Mouse (Mus musculus): ENCODE measurements around the gene Mfsd4a. TPM values are rescaled to one million over a fixed set of nuclear protein-coding genes. Genes with fewer than 3 reads are reported as not detected.
A peak's percentile ranks its signal among the peaks of the same experiment; 100 is the strongest.

Mfsd4a gene
- polyA plus RNA-seq, 1 experiment, result 64.1 TPM

GRCm38 (mm10) chr1:132055054-132055664 lies 12.7 kb downstream of the Mfsd4a start:
- Histone ChIP-seq H3K4me1 (ENCODE audit: control insufficient read depth, insufficient read depth, low read length) (no peaks in the 10 kb centered on the region), H3K36me3 (ENCODE audit: control insufficient read depth, insufficient read depth, low read length) (no peaks in the 10 kb centered on the region), H3K27me3 (replicated peaks; ENCODE audit: control insufficient read depth, insufficient read depth, low read length) (no peaks in the 10 kb centered on the region), H3K27ac (ENCODE audit: insufficient read depth, low read depth, low read length) (no peak overlapping the region), H3K4me3 (ENCODE audit: insufficient read depth, low read depth, low read length) (no peak overlapping the region)
- no peak for DNase-seq
- WGBS, result 78% methylated on average over 7 of the region's 7 CpGs
- TF ChIP-seq CTCF (conservative IDR thresholded peaks at IDR 0.05; ENCODE audit: insufficient read depth, insufficient read length, low read depth, low read length) (no peak), POLR2A (IDR thresholded peaks at IDR 0.05; ENCODE audit: low read depth, low read length) (no peak)

- DNase-seq, result no peak
- no peak for TF ChIP-seq POLR2A (IDR thresholded peaks at IDR 0.05; ENCODE audit: low read depth, low read length)
- TF ChIP-seq CTCF (conservative IDR thresholded peaks at IDR 0.05; ENCODE audit: insufficient read depth, insufficient read length, low read depth, low read length), result no peak
- Histone ChIP-seq H3K4me1 (ENCODE audit: control insufficient read depth, insufficient read depth, low read length) (no peaks in the 10 kb centered on the region), H3K27ac (ENCODE audit: insufficient read depth, low read depth, low read length) (no peak overlapping the region), H3K36me3 (ENCODE audit: control insufficient read depth, insufficient read depth, low read length) (no peaks in the 10 kb centered on the region), H3K4me3 (ENCODE audit: insufficient read depth, low read depth, low read length) (no peak overlapping the region), H3K27me3 (replicated peaks; ENCODE audit: control insufficient read depth, insufficient read depth, low read length) (no peaks in the 10 kb centered on the region)
- 84% methylated on average over 3 of the region's 3 CpGs for WGBS
Observed at GRCm38 (mm10) chr1:132054387-132054786, 13.5 kb downstream of the Mfsd4a start.

DNA sequence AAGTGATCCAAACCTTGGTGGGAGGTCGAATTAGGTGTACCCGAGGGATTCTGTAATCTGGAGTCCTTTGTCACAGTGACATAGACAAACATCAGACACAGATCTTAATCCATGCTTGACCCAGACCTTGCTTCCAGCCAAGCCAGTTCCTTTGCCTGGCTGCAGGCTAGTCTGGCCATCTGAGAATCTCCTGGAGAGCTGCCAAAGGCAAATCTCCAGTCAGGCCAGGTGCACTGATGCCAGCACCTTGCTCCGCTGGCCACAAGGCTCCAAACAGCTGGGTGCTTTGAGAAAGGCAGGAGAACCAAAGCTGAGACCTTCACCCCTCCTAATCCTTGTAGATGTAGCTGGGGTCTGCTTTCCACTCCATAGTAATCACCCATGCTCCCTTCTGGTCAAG lies 16.1 kb downstream of the Mfsd4a start:
- Histone ChIP-seq H3K4me1 (ENCODE audit: control insufficient read depth, insufficient read depth, low read length) (no peaks in the 10 kb centered on the region), H3K27ac (ENCODE audit: insufficient read depth, low read depth, low read length) (no peak overlapping the region), H3K36me3 (ENCODE audit: control insufficient read depth, insufficient read depth, low read length) (no peaks in the 10 kb centered on the region), H3K4me3 (ENCODE audit: insufficient read depth, low read depth, low read length) (no peak overlapping the region), H3K27me3 (replicated peaks; ENCODE audit: control insufficient read depth, insufficient read depth, low read length) (no peaks in the 10 kb centered on the region)
- TF ChIP-seq POLR2A (IDR thresholded peaks at IDR 0.05; ENCODE audit: low read depth, low read length) (no peak), CTCF (conservative IDR thresholded peaks at IDR 0.05; ENCODE audit: insufficient read depth, insufficient read length, low read depth, low read length) (no peak)
- peak; percentile 51 for DNase-seq
- WGBS, result 58% methylated on average over 3 of the region's 3 CpGs

GRCm38 (mm10) chr1:132046143-132046735 lies 21.6 kb downstream of the Mfsd4a start:
- TF ChIP-seq POLR2A (IDR thresholded peaks at IDR 0.05; ENCODE audit: low read depth, low read length) (no peak), CTCF (conservative IDR thresholded peaks at IDR 0.05; ENCODE audit: insufficient read depth, insufficient read length, low read depth, low read length) (peak; percentile 91)
- Histone ChIP-seq H3K27me3 (replicated peaks; ENCODE audit: control insufficient read depth, insufficient read depth, low read length) (no peaks in the 10 kb centered on the region), H3K4me1 (ENCODE audit: control insufficient read depth, insufficient read depth, low read length) (no peaks in the 10 kb centered on the region), H3K27ac (ENCODE audit: insufficient read depth, low read depth, low read length) (no peak overlapping the region), H3K4me3 (ENCODE audit: insufficient read depth, low read depth, low read length) (no peak overlapping the region), H3K36me3 (ENCODE audit: control insufficient read depth, insufficient read depth, low read length) (no peaks in the 10 kb centered on the region)
- 22% methylated on average over 15 of the region's 15 CpGs for WGBS
- DNase-seq, result peak; percentile 64

DNA sequence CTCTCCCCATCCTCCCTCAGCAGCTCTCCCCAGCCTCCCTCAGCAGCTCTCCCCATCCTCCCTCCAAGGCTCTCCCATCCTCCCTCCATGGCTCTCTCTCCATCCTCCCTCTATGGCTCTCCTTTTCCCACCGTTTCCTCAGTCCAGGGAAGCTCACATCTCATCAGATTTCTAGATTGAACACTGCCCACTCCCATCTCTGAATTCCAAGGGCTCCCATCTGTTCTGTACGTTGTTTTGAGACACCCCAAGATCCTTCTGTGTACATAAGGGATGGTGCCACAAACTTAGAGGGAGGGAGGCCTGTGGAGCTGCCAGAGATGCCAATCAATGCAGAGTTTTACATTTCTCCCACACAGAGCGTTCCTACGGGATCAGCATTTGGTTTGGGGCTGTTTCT lies 24.1 kb downstream of the Mfsd4a start:
- 78% methylated on average over 4 of the region's 4 CpGs for WGBS
- no peaks in the 10 kb centered on the region for H3K36me3 ChIP-seq (ENCODE audit: control insufficient read depth, insufficient read depth, low read length)
- H3K4me1 ChIP-seq (ENCODE audit: control insufficient read depth, insufficient read depth, low read length), result no peaks in the 10 kb centered on the region
- H3K4me3 ChIP-seq (ENCODE audit: insufficient read depth, low read depth, low read length), result no peak overlapping the region
- H3K27me3 ChIP-seq (replicated peaks; ENCODE audit: control insufficient read depth, insufficient read depth, low read length), result no peaks in the 10 kb centered on the region
- TF ChIP-seq POLR2A (IDR thresholded peaks at IDR 0.05; ENCODE audit: low read depth, low read length) (no peak), CTCF (conservative IDR thresholded peaks at IDR 0.05; ENCODE audit: insufficient read depth, insufficient read length, low read depth, low read length) (no peak)
- H3K27ac ChIP-seq (ENCODE audit: insufficient read depth, low read depth, low read length), result no peak overlapping the region
- DNase-seq, result no peak

DNA sequence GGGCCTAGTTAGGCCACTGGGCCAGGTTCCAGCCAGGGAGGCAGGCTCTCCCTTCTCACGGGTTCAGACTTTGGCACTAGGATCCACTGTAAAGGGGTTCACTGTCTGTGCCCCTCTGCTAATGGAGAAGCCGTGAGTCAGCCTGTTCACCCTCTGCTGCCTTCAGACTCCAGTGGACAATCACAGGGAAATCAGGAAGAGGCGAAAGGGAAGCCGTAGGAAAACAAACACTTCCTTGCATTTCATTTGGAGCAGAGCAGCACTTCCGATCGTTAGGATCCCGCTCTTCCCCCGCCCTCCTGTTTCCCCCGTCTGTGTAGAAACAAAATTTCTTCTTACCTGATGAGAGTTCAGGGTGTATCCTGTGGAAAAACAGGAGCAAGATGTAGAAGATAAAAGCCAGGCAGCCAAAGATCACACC lies 27.7 kb downstream of the Mfsd4a start:
- TF ChIP-seq CTCF (conservative IDR thresholded peaks at IDR 0.05; ENCODE audit: insufficient read depth, insufficient read length, low read depth, low read length), result no peak
- TF ChIP-seq POLR2A (IDR thresholded peaks at IDR 0.05; ENCODE audit: low read depth, low read length), result no peak
- WGBS, result 28% methylated on average over 9 of the region's 9 CpGs
- Histone ChIP-seq H3K4me1 (ENCODE audit: control insufficient read depth, insufficient read depth, low read length) (no peaks in the 10 kb centered on the region), H3K27me3 (replicated peaks; ENCODE audit: control insufficient read depth, insufficient read depth, low read length) (no peaks in the 10 kb centered on the region), H3K4me3 (ENCODE audit: insufficient read depth, low read depth, low read length) (no peak overlapping the region), H3K27ac (ENCODE audit: insufficient read depth, low read depth, low read length) (0 out of 2 replicates have a peak overlapping the region, but pooled peaks have one; percentile 32), H3K36me3 (ENCODE audit: control insufficient read depth, insufficient read depth, low read length) (no peaks in the 10 kb centered on the region)
- DNase-seq, result peak; percentile 59

DNA sequence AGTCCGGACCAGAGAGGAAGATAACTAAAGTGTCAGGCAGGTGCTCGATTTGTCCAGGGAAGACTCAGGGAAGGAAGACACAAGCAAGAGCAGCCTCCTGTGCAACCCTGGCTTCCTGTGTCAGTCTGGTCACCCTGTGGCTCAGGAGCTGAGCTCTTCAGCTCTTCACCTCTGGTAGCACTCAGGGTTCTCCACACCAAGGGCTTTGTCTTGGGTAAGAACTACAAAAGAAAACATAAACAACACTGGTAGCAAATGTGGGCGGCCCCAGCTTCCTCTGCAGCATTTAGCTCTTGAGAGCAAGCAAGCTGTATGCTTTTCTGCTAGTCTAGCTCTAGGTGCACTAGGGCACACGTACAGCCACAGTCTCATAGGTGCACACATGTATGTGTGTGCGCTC lies 29.1 kb downstream of the Mfsd4a start:
- TF ChIP-seq CTCF (conservative IDR thresholded peaks at IDR 0.05; ENCODE audit: insufficient read depth, insufficient read length, low read depth, low read length) (no peak), POLR2A (IDR thresholded peaks at IDR 0.05; ENCODE audit: low read depth, low read length) (no peak)
- H3K27ac ChIP-seq (ENCODE audit: insufficient read depth, low read depth, low read length), result no peak overlapping the region
- H3K27me3 ChIP-seq (replicated peaks; ENCODE audit: control insufficient read depth, insufficient read depth, low read length), result no peaks in the 10 kb centered on the region
- H3K4me1 ChIP-seq (ENCODE audit: control insufficient read depth, insufficient read depth, low read length), result no peaks in the 10 kb centered on the region
- H3K36me3 ChIP-seq (ENCODE audit: control insufficient read depth, insufficient read depth, low read length), result no peaks in the 10 kb centered on the region
- H3K4me3 ChIP-seq (ENCODE audit: insufficient read depth, low read depth, low read length), result no peak overlapping the region
- 69% methylated on average over 5 of the region's 5 CpGs for WGBS
- DNase-seq, result no peak
